ENCODE assay signal across 8 mouse cellular contexts in genomic region chr6:127767201-127767705, GRCm38 (mm10). TPM values are rescaled to one million over a fixed set of nuclear protein-coding genes. Genes with fewer than 3 reads are reported as not detected.
DNase-seq lines count a peak whose midpoint lies in the region; ATAC-seq and TF ChIP-seq lines count a peak whose summit lies in the region.

No protein-coding gene starts in this region.

- ATAC-seq in frontal cortex, adult (ENCODE audit: low TSS enrichment): peak; percentile 21

- H3K4me3 ChIP-seq in E14TG2a.4 (replicated peaks; ENCODE audit: low read length): peak overlapping the region; percentile 86

- intact Hi-C loops in left cerebral cortex, postnatal 10 days (cut with DNase I): loop anchor here (5.0 to 10.0 kb wide), 4 partner anchors 45 to 222 kb away; no protein-coding TSS in a partner anchor

- peaks cover 20% of the 10 kb centered on the region; the same call in 1 of the 2 replicates for H3K36me3 ChIP-seq in E14TG2a.4 (ENCODE audit: insufficient read depth, low read length)

- no peaks in the 10 kb centered on the region for H3K9me3 ChIP-seq in E14TG2a.4 (ENCODE audit: low read length)

- no peak for TF ChIP-seq CTCF in E14TG2a.4 (conservative IDR thresholded peaks at IDR 0.05; ENCODE audit: low read length)

- DNase-seq in cerebellum, adult 18-20 months: peak; percentile 37 to 53
- DNase-seq in cerebellum, postnatal 10 days: no peak
- DNase-seq in left cerebral cortex, postnatal 10 days (ENCODE audit: extremely low spot score in 1 of 2, low spot score in 2 of 2): peak; percentile 63 to 65
- peak; percentile 69 to 75 for DNase-seq in right cerebral cortex, adult 2 months (ENCODE audit: low spot score in 2 of 2)
- DNase-seq in thymus, postnatal 0 days (ENCODE audit: low spot score): no peak
- DNase-seq in spleen, adult 18-20 months: no peak

- peaks cover 58% of the 10 kb centered on the region for H3K27me3 ChIP-seq in E14TG2a.4 (ENCODE audit: insufficient read depth, low read length)

- H3K4me1 ChIP-seq in E14TG2a.4 (replicated peaks; ENCODE audit: low read depth, low read length): peaks cover 64% of the 10 kb centered on the region

RNA-seq across cellular contexts. Expression of gene Prmt8, which starts 2.0 kb away (rescaled TPM):
- total RNA-seq in left cerebral cortex, postnatal 10 days (2021): 100 to 1,000 TPM; 110 to 112 TPM
- not detected in 2 replicates for polyA plus RNA-seq in thymus, postnatal 0 days (2015; fragmentation: Nextera tagmentation; extraction: Ambion mirVana)

Comparison
In these comparisons a context has a peak if more than half of its experiments do, and no peak if none do; other contexts are left out.
1. DNase-seq: peak in cerebellum, adult 18-20 months (2 of 2), left cerebral cortex, postnatal 10 days (2 of 2) and right cerebral cortex, adult 2 months (2 of 2); none in cerebellum, postnatal 10 days (0 of 2), thymus, postnatal 0 days (single experiment) and spleen, adult 18-20 months (0 of 2).